Mouse (Mus musculus): ENCODE results near the gene Cyth3. TPM values are rescaled to one million over a fixed set of nuclear protein-coding genes. Genes with fewer than 3 reads are reported as not detected.

Gene Cyth3
- polyA plus RNA-seq, 1 experiment from 2014 or later, result 41.6 TPM

DNA sequence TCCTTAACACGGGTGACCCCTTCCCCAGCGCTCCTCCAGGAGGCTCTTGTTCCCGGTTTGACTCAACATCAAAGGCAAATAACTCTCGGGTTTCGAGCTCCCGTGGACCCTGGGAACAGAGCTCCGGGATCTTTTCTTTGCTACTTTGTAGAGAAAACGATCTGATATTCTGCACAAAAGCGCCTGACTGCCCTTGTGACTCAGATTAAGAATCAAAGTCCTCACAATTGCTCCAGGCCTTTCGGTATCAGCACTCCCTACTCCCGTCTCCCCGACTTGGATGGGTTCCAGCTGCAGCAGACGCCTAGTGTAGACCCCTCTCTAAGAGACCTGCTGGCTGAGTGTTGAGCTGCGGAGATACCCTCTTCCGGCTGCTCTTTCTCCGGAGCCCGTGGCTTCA is 33.1 kb upstream of the Cyth3 start:
- WGBS, result 38% methylated on average over 17 of the region's 17 CpGs
- Histone ChIP-seq H3K36me3 (ENCODE audit: control insufficient read depth, insufficient read depth, low read length) (no peaks in the 10 kb centered on the region), H3K27ac (ENCODE audit: low read depth, low read length) (no peak overlapping the region), H3K4me2 (ENCODE audit: low read length) (no peak overlapping the region; the same call in 1 of the 2 replicates), H3K4me1 (ENCODE audit: control insufficient read depth, insufficient read depth, low read depth, low read length) (no peaks in the 10 kb centered on the region), H3K9ac (ENCODE audit: low read depth, low read length) (no peak overlapping the region), H3K4me3 (ENCODE audit: low read length) (no peak overlapping the region), H3K27me3 (replicated peaks; ENCODE audit: control insufficient read depth, insufficient read depth, low read length) (no peaks in the 10 kb centered on the region), H3K9me3 (ENCODE audit: control insufficient read depth, low read length) (no peaks in the 10 kb centered on the region)
- ATAC-seq, result no peak

DNA sequence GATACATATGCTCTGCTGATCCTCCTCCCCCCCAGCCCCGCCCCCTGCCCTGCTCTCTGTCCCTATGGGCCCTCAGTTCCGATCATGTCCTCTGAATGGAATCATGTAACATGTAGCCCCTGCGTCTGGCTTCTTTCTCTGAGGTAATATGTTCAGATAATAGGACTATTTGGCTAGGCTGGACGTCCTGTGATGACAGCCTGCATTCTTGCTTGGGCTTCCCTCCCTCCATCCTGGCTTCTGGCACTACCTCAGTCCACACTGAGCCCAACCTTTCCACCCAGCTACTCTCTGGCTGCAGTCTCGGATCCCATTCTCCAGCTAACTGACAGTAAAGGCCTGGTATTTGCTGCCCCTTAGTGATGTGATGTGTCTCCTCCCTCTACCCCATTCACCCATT is 29.3 kb upstream of the Cyth3 start:
- H3K4me3 ChIP-seq (ENCODE audit: low read length), result no peak overlapping the region
- H3K9ac ChIP-seq (ENCODE audit: low read depth, low read length), result no peak overlapping the region
- no peak overlapping the region for H3K27ac ChIP-seq (ENCODE audit: low read depth, low read length)
- 75% methylated on average over 5 of the region's 5 CpGs for WGBS
- no peaks in the 10 kb centered on the region for H3K36me3 ChIP-seq (ENCODE audit: control insufficient read depth, insufficient read depth, low read length)
- no peaks in the 10 kb centered on the region for H3K27me3 ChIP-seq (replicated peaks; ENCODE audit: control insufficient read depth, insufficient read depth, low read length)
- H3K9me3 ChIP-seq (ENCODE audit: control insufficient read depth, low read length), result no peaks in the 10 kb centered on the region
- no peak for ATAC-seq
- H3K4me2 ChIP-seq (ENCODE audit: low read length), result no peak overlapping the region
- no peaks in the 10 kb centered on the region for H3K4me1 ChIP-seq (ENCODE audit: control insufficient read depth, insufficient read depth, low read depth, low read length)

DNA sequence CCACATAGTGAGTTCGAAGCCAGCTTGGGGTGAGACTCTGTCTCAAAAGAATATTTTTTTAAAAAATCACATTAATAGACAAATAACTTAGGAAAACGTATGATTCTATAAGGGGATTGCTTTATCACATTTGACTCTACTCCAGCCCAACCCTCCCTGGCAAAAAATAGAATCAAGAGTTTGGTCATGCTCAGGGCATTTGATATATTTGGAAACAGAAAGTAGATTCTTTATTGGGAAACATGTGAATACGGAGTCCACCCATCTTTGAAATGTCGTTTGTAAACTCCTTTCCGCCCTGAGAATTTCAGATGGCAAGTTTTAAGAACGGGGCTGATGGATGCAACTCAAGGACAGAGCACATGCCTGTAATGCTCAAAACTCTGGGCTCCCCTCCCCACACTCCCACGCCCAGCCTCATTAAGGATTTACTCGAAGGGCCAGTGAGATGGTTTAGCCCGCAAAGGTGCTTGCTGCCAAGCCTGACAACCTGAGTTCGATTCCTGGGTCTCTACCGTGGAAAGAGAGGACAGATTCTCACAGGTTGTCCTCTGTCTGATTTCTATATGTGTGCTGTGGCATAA is 28.6 kb upstream of the Cyth3 start:
- Histone ChIP-seq H3K36me3 (ENCODE audit: control insufficient read depth, insufficient read depth, low read length) (no peaks in the 10 kb centered on the region), H3K27me3 (replicated peaks; ENCODE audit: control insufficient read depth, insufficient read depth, low read length) (no peaks in the 10 kb centered on the region), H3K27ac (ENCODE audit: low read depth, low read length) (no peak overlapping the region), H3K4me3 (ENCODE audit: low read length) (no peak overlapping the region), H3K9me3 (ENCODE audit: control insufficient read depth, low read length) (no peaks in the 10 kb centered on the region), H3K9ac (ENCODE audit: low read depth, low read length) (no peak overlapping the region), H3K4me2 (ENCODE audit: low read length) (no peak overlapping the region), H3K4me1 (ENCODE audit: control insufficient read depth, insufficient read depth, low read depth, low read length) (no peaks in the 10 kb centered on the region)
- ATAC-seq, result no peak
- 90% methylated on average over 11 of the region's 11 CpGs for WGBS

DNA sequence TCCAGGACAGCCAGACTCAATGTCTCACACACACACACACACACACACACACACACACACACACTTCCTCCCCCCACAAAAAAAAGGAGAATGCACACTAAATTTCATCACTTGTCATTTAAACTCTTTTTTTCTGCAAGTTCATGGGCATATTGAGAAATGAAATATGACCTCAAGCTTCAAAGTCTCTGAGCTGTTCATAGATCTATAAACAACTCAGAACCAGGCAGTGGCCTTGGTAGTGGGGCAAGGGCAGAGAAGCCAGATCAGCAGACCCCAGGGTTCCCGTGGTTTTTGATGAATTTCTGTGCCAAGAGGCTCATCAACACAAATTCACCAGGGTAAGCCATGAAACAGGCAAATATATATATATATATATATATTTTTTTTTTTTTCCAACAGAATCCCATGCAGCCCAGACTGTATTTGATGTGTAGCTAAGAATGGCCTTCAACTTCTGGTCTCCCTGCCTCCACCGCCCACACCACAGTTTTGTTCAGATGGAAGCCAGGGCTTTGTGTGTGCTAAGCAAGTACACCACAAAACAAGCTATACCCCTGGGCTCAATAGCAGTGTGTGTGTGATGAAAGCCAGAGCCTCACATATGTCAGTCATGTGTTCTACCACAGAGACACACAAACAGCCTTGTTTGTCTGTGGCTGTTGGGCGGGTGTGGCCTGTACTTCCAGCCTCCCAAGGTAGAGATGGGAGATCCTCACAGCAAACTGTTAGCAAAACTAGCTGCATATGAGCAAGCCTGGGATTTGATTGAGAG is 27.8 kb upstream of the Cyth3 start:
- ATAC-seq, result no peak
- no peaks in the 10 kb centered on the region for H3K36me3 ChIP-seq (ENCODE audit: control insufficient read depth, insufficient read depth, low read length)
- no peaks in the 10 kb centered on the region for H3K27me3 ChIP-seq (replicated peaks; ENCODE audit: control insufficient read depth, insufficient read depth, low read length)
- H3K9ac ChIP-seq (ENCODE audit: low read depth, low read length), result no peak overlapping the region
- no peak overlapping the region for H3K4me3 ChIP-seq (ENCODE audit: low read length)
- no peak overlapping the region for H3K4me2 ChIP-seq (ENCODE audit: low read length)
- H3K27ac ChIP-seq (ENCODE audit: low read depth, low read length), result no peak overlapping the region
- no peaks in the 10 kb centered on the region for H3K9me3 ChIP-seq (ENCODE audit: control insufficient read depth, low read length)
- H3K4me1 ChIP-seq (ENCODE audit: control insufficient read depth, insufficient read depth, low read depth, low read length), result no peaks in the 10 kb centered on the region
- 85% methylated on average over 3 of the region's 3 CpGs for WGBS

- H3K27ac ChIP-seq (ENCODE audit: low read depth, low read length), result no peak overlapping the region
- 62% methylated on average over 10 of the region's 10 CpGs for WGBS
- no peaks in the 10 kb centered on the region for H3K27me3 ChIP-seq (replicated peaks; ENCODE audit: control insufficient read depth, insufficient read depth, low read length)
- H3K4me1 ChIP-seq (ENCODE audit: control insufficient read depth, insufficient read depth, low read depth, low read length), result no peaks in the 10 kb centered on the region
- no peak overlapping the region for H3K4me2 ChIP-seq (ENCODE audit: low read length)
- no peak for ATAC-seq
- H3K4me3 ChIP-seq (ENCODE audit: low read length), result no peak overlapping the region
- no peaks in the 10 kb centered on the region for H3K36me3 ChIP-seq (ENCODE audit: control insufficient read depth, insufficient read depth, low read length)
- no peak overlapping the region for H3K9ac ChIP-seq (ENCODE audit: low read depth, low read length)
- H3K9me3 ChIP-seq (ENCODE audit: control insufficient read depth, low read length), result no peaks in the 10 kb centered on the region
Observed at GRCm38 (mm10) chr5:143602051-143602450, 20.2 kb upstream of the Cyth3 start.

- no peak overlapping the region for H3K27ac ChIP-seq (ENCODE audit: low read depth, low read length)
- H3K4me3 ChIP-seq (ENCODE audit: low read length), result no peak overlapping the region
- ATAC-seq, result no peak
- no peaks in the 10 kb centered on the region for H3K36me3 ChIP-seq (ENCODE audit: control insufficient read depth, insufficient read depth, low read length)
- no peaks in the 10 kb centered on the region for H3K4me1 ChIP-seq (ENCODE audit: control insufficient read depth, insufficient read depth, low read depth, low read length)
- no peaks in the 10 kb centered on the region for H3K9me3 ChIP-seq (ENCODE audit: control insufficient read depth, low read length)
- no peak overlapping the region for H3K9ac ChIP-seq (ENCODE audit: low read depth, low read length)
- H3K27me3 ChIP-seq (replicated peaks; ENCODE audit: control insufficient read depth, insufficient read depth, low read length), result no peaks in the 10 kb centered on the region
- 70% methylated on average over 6 of the region's 7 CpGs for WGBS
- no peak overlapping the region for H3K4me2 ChIP-seq (ENCODE audit: low read length)
Observed at GRCm38 (mm10) chr5:143604157-143604774, 18.0 kb upstream of the Cyth3 start.

- 86% methylated on average over 10 of the region's 10 CpGs for WGBS
- no peak for ATAC-seq
Observed at GRCm38 (mm10) chr5:143606756-143607155, 15.5 kb upstream of the Cyth3 start.

DNA sequence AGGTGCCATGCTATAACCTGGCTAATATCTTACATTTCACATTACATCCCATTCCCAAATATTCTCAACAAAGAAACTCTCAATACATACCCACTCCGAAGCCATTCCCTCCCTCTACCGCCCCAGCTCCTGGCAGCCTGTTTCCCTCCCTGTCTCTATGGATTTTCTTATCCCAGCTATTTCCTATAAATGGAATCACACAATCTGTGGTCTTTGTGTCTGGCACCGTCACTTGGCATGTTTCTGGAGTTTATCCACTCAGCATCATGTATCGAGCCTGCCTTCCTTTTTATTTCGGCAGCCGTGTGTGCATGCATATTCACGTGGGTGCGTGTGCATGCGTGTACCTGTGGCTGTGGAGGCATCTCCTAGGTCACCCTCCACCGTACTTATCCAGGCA is 14.1 kb upstream of the Cyth3 start:
- H3K4me1 ChIP-seq (ENCODE audit: control insufficient read depth, insufficient read depth, low read depth, low read length), result no peaks in the 10 kb centered on the region
- WGBS, result 91% methylated on average over 10 of the region's 10 CpGs
- no peak overlapping the region for H3K9ac ChIP-seq (ENCODE audit: low read depth, low read length)
- H3K4me2 ChIP-seq (ENCODE audit: low read length), result no peak overlapping the region
- H3K27ac ChIP-seq (ENCODE audit: low read depth, low read length), result no peak overlapping the region
- no peaks in the 10 kb centered on the region for H3K9me3 ChIP-seq (ENCODE audit: control insufficient read depth, low read length)
- H3K4me3 ChIP-seq (ENCODE audit: low read length), result no peak overlapping the region
- no peak for ATAC-seq
- no peaks in the 10 kb centered on the region for H3K36me3 ChIP-seq (ENCODE audit: control insufficient read depth, insufficient read depth, low read length)
- H3K27me3 ChIP-seq (replicated peaks; ENCODE audit: control insufficient read depth, insufficient read depth, low read length), result no peaks in the 10 kb centered on the region

More at GRCm38 (mm10) chr5:143606756-143607155, 15.5 kb upstream of the Cyth3 start:
- Histone ChIP-seq H3K27ac (ENCODE audit: low read depth, low read length) (no peak overlapping the region), H3K27me3 (replicated peaks; ENCODE audit: control insufficient read depth, insufficient read depth, low read length) (no peaks in the 10 kb centered on the region), H3K9ac (ENCODE audit: low read depth, low read length) (no peak overlapping the region), H3K4me1 (ENCODE audit: control insufficient read depth, insufficient read depth, low read depth, low read length) (no peaks in the 10 kb centered on the region), H3K36me3 (ENCODE audit: control insufficient read depth, insufficient read depth, low read length) (no peaks in the 10 kb centered on the region), H3K4me2 (ENCODE audit: low read length) (no peak overlapping the region), H3K9me3 (ENCODE audit: control insufficient read depth, low read length) (no peaks in the 10 kb centered on the region), H3K4me3 (ENCODE audit: low read length) (no peak overlapping the region)

GRCm38 (mm10) chr5:143611954-143612353 is 10.3 kb upstream of the Cyth3 start:
- Histone ChIP-seq H3K27ac (ENCODE audit: low read depth, low read length) (no peak overlapping the region), H3K4me3 (ENCODE audit: low read length) (no peak overlapping the region), H3K9ac (ENCODE audit: low read depth, low read length) (no peak overlapping the region), H3K9me3 (ENCODE audit: control insufficient read depth, low read length) (no peaks in the 10 kb centered on the region), H3K27me3 (replicated peaks; ENCODE audit: control insufficient read depth, insufficient read depth, low read length) (no peaks in the 10 kb centered on the region), H3K4me1 (ENCODE audit: control insufficient read depth, insufficient read depth, low read depth, low read length) (no peaks in the 10 kb centered on the region), H3K4me2 (ENCODE audit: low read length) (no peak overlapping the region), H3K36me3 (ENCODE audit: control insufficient read depth, insufficient read depth, low read length) (no peaks in the 10 kb centered on the region)
- 79% methylated on average over 7 of the region's 7 CpGs for WGBS
- no peak for ATAC-seq
